Mouse (Mus musculus) heart, embryonic 13.5 days (tissue): ENCODE measurements at regions not wholly inside any gene's neighbourhood (a gene's known extent, or its start where the extent isn't known, plus 50 kb on each side); places are given as distances from the start of the nearest gene placed in this dataset.

ENCODE experiments used
- ATAC-seq: fragments of 200-750 bp; cut with Nextera tagmentation; 2 replicates; pipeline ENCODE4 v1.8.0; 2017; ENCODE audit warnings: moderate TSS enrichment; ENCODE audit not compliant: insufficient number of reproducible peaks, low FRiP score, low TSS enrichment; ENCODE audit errors: extremely low read depth
- H3K27ac ChIP-seq: fragments of 300-500 bp; sonication (generic); replicated peaks from 2 replicates; pipeline ENCODE4 v1.5.1; 2015; ENCODE audit warnings: moderate library complexity, mild to moderate bottlenecking, inconsistent platforms
- H3K27me3 ChIP-seq: fragments of 300-500 bp; sonication (generic); replicated peaks from 2 replicates; pipeline ENCODE4 v1.6.1; 2015; ENCODE audit warnings: mild to moderate bottlenecking, inconsistent platforms
- H3K36me3 ChIP-seq: fragments of 300-500 bp; sonication (generic); 2 replicates; pipeline ENCODE4 v1.6.1; 2015; ENCODE audit warnings: mild to moderate bottlenecking, inconsistent platforms
- H3K4me1 ChIP-seq: fragments of 300-500 bp; sonication (generic); 2 replicates; pipeline ENCODE4 v1.6.1; 2015; ENCODE audit warnings: inconsistent platforms
- H3K4me2 ChIP-seq: fragments of 300-500 bp; sonication (generic); 2 replicates; pipeline ENCODE4 v1.6.1; 2015; ENCODE audit warnings: inconsistent platforms, mild to moderate bottlenecking, moderate library complexity
- H3K4me3 ChIP-seq: fragments of 300-500 bp; sonication (generic); 2 replicates; pipeline ENCODE4 v1.5.1; 2015; ENCODE audit warnings: moderate library complexity, mild to moderate bottlenecking, inconsistent platforms
- H3K9ac ChIP-seq: fragments of 300-500 bp; sonication (generic); 2 replicates; pipeline ENCODE4 v1.6.1; 2015; ENCODE audit warnings: inconsistent platforms, mild to moderate bottlenecking, moderate library complexity
- H3K9me3 ChIP-seq: fragments of 300-500 bp; sonication (generic); 2 replicates; pipeline ENCODE4 v1.6.1; 2016; ENCODE audit warnings: inconsistent platforms
- WGBS: fragments of 180-500 bp; shearing (Covaris S2); methylation state at CpG from one replicate; pipeline ENCODE4 v1.1.7; 2015; ENCODE audit warnings: mixed read lengths; 5-methylcytosine and 5-hydroxymethylcytosine counted together

DNA sequence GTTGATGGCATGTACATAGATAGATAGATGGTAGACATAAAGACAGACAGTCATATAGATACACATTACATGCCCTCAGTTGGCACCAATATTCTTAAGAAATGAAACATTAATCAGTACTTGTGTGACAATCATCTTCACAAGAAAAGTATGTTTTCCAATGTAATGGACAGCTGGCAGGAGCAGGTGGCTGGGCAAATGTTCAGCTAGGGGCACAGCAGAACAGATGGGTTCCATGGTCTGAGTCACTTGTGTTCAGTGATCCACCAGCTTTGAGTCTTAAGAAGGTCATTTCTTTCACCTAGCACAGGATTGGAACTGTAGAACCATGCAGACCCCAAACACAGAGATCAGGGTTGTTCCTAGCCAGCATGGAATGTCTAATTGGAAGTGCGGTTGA lies 2631.2 kb upstream of the 5930422O12Rik start:
- no peak for ATAC-seq
- no peak overlapping the region for H3K27ac ChIP-seq
- 92% methylated on average over 1 of the region's 1 CpGs for WGBS

DNA sequence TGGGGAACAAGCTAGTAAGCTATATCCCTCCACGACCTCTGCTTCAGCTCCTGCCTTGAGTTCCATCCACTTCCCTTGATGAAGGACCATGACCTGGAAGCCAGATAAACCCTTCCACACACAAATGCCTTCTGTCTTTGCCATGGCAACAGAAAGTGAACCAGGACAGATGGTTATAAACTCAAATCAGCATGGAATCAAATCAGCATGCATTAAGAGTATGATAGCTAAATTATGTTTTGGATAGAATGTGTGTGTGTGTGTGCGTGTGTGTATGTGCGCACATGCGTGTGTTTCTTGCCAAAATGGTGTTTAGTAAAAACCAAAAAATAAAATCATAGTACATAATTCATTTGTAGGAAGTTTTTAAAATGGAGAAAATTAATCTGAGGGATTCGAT lies 2611.5 kb upstream of the 5930422O12Rik start:
- H3K9ac ChIP-seq, result no peak overlapping the region
- no peak for ATAC-seq
- H3K4me1 ChIP-seq, result peaks cover 9% of the 10 kb centered on the region
- H3K4me2 ChIP-seq, result no peak overlapping the region
- H3K9me3 ChIP-seq, result no peaks in the 10 kb centered on the region
- H3K4me3 ChIP-seq, result no peak overlapping the region
- no peak overlapping the region for H3K27ac ChIP-seq
- WGBS, result 82% methylated on average over 5 of the region's 5 CpGs
- no peaks in the 10 kb centered on the region for H3K36me3 ChIP-seq
- no peaks in the 10 kb centered on the region for H3K27me3 ChIP-seq

More for the DNA sequence above, 2631.2 kb upstream of the 5930422O12Rik start:
- Histone ChIP-seq H3K4me2 (no peak overlapping the region), H3K36me3 (no peaks in the 10 kb centered on the region), H3K4me1 (no peaks in the 10 kb centered on the region), H3K9me3 (no peaks in the 10 kb centered on the region), H3K27me3 (no peaks in the 10 kb centered on the region), H3K9ac (no peak overlapping the region), H3K4me3 (no peak overlapping the region)

DNA sequence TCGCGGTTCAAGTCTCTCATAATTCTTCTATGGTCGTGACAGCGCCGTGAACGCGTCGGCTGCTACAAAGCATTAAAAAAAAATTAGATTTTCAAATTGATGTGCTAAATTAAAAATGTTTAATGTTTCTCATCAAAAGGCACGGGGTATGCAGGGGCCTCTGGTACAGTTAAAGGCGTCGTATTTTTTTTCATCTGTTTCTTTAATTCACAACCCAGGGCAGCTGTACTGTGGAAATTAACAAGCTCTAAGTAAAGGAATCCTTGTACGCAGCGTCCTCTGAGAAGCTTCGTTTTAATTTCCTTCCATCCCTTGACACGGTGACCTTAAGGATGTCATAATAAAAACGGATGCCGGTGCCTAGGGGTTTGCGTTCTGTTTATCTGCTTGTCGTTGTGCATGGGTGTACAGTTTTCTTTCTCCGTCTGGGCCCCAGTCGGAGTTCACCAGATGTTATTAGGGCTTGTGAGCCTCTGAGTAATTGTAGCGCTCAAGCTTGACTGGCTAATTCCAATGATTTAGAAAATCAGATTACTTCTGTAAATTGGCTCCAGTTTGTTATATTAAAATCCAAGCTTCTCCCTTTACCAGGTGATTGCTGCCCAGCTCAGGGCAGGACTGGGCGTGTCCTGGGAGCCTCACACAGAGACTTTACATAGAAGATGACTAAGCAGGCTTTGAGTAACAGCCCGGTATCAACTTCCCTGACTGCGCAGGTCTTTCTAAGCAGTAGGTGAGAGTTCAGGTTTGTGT lies 2605.5 kb upstream of the 5930422O12Rik start:
- H3K9me3 ChIP-seq, result no peaks in the 10 kb centered on the region
- no peaks in the 10 kb centered on the region for H3K36me3 ChIP-seq
- no peak for ATAC-seq
- H3K4me2 ChIP-seq, result no peak overlapping the region
- WGBS, result 83% methylated on average over 25 of the region's 25 CpGs
- no peak overlapping the region for H3K27ac ChIP-seq
- no peaks in the 10 kb centered on the region for H3K27me3 ChIP-seq
- H3K4me3 ChIP-seq, result no peak overlapping the region
- peaks cover 12% of the 10 kb centered on the region for H3K4me1 ChIP-seq
- H3K9ac ChIP-seq, result no peak overlapping the region

DNA sequence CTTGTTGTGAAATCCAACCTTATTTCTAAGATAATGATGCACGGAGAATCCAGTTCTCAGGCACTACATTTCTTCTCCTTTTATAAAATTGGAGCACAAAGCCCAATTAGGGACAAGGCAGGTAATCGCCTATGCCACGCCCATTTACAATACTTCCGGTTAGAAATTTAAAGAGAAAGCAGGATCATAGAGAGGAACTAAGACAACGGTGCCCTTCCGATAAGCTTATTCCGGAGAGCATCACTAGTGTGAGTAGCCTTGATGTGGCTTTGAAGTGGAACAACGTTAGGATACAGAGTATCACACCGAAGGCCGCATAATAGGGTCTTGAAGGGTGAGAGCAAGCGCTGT lies 2604.9 kb upstream of the 5930422O12Rik start:
- WGBS, result 82% methylated on average over 11 of the region's 11 CpGs
- Histone ChIP-seq H3K9me3 (no peaks in the 10 kb centered on the region), H3K4me3 (no peak overlapping the region), H3K36me3 (no peaks in the 10 kb centered on the region), H3K27me3 (no peaks in the 10 kb centered on the region), H3K4me1 (peaks cover 12% of the 10 kb centered on the region), H3K27ac (no peak overlapping the region), H3K4me2 (no peak overlapping the region), H3K9ac (no peak overlapping the region)
- ATAC-seq, result no peak

DNA sequence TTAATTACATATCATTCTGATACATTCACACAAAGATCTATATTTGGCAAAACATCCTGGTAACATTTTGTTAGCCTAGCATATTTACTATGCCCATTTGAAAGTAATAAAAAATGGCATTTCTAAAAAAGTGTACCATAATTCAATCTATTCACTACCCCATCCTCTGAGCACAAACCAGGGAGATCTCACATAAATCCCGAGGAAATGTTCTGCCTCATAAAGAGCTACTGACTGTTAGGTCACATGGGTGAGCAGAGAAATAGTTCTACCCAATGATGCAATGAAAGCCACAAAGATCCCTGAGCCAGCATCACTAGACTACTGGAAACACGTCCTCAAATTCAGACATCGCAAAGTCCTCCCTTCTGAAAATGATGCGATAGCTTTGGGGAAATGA lies 2602.5 kb upstream of the 5930422O12Rik start:
- H3K27ac ChIP-seq, result no peak overlapping the region
- H3K4me1 ChIP-seq, result peaks cover 10% of the 10 kb centered on the region
- ATAC-seq, result no peak
- 78% methylated on average over 4 of the region's 4 CpGs for WGBS
- no peaks in the 10 kb centered on the region for H3K27me3 ChIP-seq
- H3K36me3 ChIP-seq, result no peaks in the 10 kb centered on the region
- no peaks in the 10 kb centered on the region for H3K9me3 ChIP-seq
- no peak overlapping the region for H3K9ac ChIP-seq
- no peak overlapping the region for H3K4me2 ChIP-seq
- no peak overlapping the region for H3K4me3 ChIP-seq

DNA sequence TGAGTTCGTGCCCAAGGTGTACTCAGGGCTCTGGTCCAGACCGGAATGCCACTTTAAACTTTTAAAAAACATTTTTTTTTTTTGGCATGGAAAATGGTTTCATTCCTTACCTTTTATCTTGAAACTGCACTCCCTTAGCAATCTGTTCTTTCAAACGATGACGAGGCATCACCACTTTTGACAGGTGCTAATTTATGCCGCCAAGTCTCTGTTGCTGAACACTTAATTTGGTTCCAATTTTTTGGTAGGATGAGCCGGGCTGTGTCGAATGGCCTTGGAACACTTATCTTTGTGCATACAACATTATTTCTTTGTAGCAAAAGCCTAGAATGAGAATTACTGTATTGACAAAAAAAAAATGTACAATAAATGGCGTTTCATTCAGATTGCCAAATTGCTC lies 2590.5 kb upstream of the 5930422O12Rik start:
- H3K4me2 ChIP-seq, result no peak overlapping the region
- no peaks in the 10 kb centered on the region for H3K36me3 ChIP-seq
- 0 out of 2 replicates have a peak, but pooled peaks cover 3% of the 10 kb centered on the region for H3K9me3 ChIP-seq
- ATAC-seq, result no peak
- H3K9ac ChIP-seq, result no peak overlapping the region
- H3K4me3 ChIP-seq, result no peak overlapping the region
- no peaks in the 10 kb centered on the region for H3K27me3 ChIP-seq
- no peak overlapping the region for H3K27ac ChIP-seq
- 75% methylated on average over 8 of the region's 8 CpGs for WGBS
- no peaks in the 10 kb centered on the region for H3K4me1 ChIP-seq

DNA sequence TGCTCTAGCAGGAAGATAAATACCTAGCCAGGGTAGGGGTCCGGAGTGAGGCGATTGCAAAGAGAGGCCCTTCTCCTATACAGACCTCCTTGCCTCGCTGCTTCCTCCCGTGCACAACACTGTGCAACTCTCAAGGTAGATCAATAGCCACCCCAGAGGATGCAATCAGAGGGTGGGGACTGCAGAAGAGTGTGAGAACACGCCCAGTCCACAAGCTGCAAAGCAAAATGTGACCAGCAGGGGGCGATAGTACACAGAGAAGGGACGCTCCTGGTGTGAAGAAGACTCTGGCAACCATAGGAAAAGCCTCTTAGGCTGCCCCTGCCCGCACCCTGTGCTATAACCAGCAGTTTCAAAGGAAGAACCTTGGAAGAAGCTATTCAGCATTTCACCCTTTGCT lies 2588.4 kb upstream of the 5930422O12Rik start:
- Histone ChIP-seq H3K9ac (no peak overlapping the region), H3K4me3 (no peak overlapping the region), H3K9me3 (0 out of 2 replicates have a peak, but pooled peaks cover 3% of the 10 kb centered on the region), H3K4me2 (no peak overlapping the region), H3K27ac (no peak overlapping the region), H3K4me1 (no peaks in the 10 kb centered on the region), H3K27me3 (no peaks in the 10 kb centered on the region), H3K36me3 (no peaks in the 10 kb centered on the region)
- ATAC-seq, result no peak
- 42% methylated on average over 8 of the region's 8 CpGs for WGBS

DNA sequence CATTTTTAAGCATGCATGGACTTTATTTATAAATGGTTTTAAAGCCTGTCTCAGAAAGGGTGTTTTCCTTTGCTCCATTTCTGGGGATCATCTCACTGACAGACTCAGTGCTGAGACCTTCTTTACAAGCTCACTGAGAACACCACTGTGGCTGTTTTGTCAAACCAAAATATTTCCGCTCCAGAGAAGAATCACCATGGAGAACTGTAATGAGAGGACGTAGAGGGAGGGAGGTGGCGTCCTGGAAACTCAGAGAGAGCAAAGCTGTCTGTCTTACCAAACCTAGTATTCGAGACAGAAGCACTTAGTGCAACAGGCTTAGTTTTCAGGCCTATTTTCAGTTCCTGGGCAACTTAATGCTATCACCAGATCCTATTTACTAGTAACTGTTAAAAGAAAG lies 2565.5 kb upstream of the 5930422O12Rik start:
- Histone ChIP-seq H3K9ac (no peak overlapping the region), H3K9me3 (no peaks in the 10 kb centered on the region), H3K27me3 (no peaks in the 10 kb centered on the region), H3K36me3 (no peaks in the 10 kb centered on the region), H3K4me3 (no peak overlapping the region), H3K4me1 (no peaks in the 10 kb centered on the region), H3K4me2 (no peak overlapping the region), H3K27ac (no peak overlapping the region)
- WGBS, result 52% methylated on average over 4 of the region's 4 CpGs
- no peak for ATAC-seq

DNA sequence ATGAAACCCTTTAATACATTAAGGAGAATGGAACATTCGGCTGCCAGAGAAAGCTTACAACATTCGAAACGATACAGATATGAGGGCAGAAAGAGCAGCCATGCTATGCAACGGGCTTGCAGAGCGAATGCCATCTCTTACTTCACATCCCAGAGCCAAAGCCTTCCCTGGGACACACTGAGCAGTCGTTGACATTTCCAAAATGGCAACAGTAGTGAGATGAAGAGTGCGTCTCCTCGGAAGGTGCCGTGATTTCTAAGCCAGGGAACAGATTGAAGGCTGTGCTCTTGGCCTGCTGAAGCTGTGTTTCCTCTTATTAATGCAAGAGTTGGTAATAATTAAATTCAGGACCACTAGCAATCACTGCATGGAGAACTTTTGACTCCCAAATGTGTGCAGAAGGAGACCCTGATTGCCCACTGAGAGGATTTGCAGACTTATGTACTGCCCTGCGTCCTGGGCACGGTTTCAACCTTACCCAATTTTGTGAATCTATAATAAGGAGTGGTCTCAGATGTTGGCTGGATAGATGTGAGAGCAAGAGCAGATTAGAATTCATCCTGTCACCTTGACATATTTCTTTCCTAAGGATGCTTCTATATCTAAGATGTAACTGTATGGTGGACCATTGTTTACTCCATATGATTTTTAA lies 2522.3 kb upstream of the 5930422O12Rik start:
- Histone ChIP-seq H3K4me3 (no peak overlapping the region), H3K27me3 (no peaks in the 10 kb centered on the region), H3K4me2 (no peak overlapping the region), H3K27ac (no peak overlapping the region), H3K9ac (no peak overlapping the region), H3K36me3 (no peaks in the 10 kb centered on the region), H3K4me1 (no peaks in the 10 kb centered on the region), H3K9me3 (no peaks in the 10 kb centered on the region)
- ATAC-seq, result no peak
- WGBS, result 83% methylated on average over 11 of the region's 11 CpGs

DNA sequence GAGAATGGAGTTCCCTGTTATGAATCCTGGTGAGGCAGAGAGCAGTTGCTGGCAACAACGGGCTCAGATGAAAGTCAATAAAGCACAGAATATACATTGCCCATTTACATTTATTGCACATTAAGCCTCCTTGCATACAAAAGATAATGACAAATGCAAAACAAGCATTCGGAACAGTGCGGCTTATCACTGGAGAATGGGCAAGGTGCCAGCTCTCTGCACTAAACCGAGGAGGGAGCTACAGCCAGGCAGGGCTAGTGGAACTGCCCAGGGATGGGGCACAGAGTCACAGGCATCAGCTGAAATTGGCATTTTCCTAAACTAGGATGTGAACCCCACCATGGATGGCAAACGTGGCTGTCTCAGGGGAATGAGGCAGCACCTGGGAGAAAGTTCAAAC lies 2514.8 kb upstream of the 5930422O12Rik start:
- Histone ChIP-seq H3K27ac (no peak overlapping the region), H3K4me1 (peaks cover 22% of the 10 kb centered on the region), H3K9me3 (no peaks in the 10 kb centered on the region), H3K4me3 (no peak overlapping the region), H3K27me3 (no peaks in the 10 kb centered on the region), H3K36me3 (no peaks in the 10 kb centered on the region), H3K4me2 (no peak overlapping the region; the same call in 1 of the 2 replicates), H3K9ac (no peak overlapping the region)
- no peak for ATAC-seq
- 30% methylated on average over 5 of the region's 5 CpGs for WGBS

DNA sequence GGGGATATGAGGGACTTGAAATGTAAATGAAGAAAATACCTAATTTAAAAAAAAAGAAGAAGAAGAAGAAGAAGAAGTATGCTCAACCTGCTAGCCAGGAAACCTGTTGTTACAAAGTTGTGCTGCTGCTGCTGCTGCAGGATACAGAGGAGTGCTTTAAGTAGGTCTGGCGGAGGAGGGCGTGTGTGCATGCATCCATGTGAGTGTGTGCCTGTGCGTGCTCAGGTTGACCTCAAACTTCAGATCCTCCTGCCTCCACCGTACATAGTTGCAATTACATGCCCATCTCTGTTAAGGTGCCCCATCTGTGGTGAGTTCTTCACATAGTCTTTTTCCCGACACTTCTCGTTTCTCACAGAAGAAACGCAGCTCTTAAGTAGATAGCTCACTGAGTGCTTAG lies 2513.4 kb upstream of the 5930422O12Rik start:
- H3K4me1 ChIP-seq, result peaks cover 22% of the 10 kb centered on the region
- WGBS, result 43% methylated on average over 7 of the region's 7 CpGs
- H3K27me3 ChIP-seq, result no peaks in the 10 kb centered on the region
- no peaks in the 10 kb centered on the region for H3K9me3 ChIP-seq
- ATAC-seq, result no peak
- no peak overlapping the region for H3K27ac ChIP-seq
- H3K4me2 ChIP-seq, result peak overlapping the region; percentile 86
- H3K9ac ChIP-seq, result no peak overlapping the region
- no peaks in the 10 kb centered on the region for H3K36me3 ChIP-seq
- no peak overlapping the region for H3K4me3 ChIP-seq
